Mouse (Mus musculus) MEL (cell line): ENCODE data around the gene Slc44a2.

Source experiments
- BHLHE40 ChIP-seq: IDR thresholded peaks from 2 replicates; pipeline ENCODE4 v1.6.1; 2012; ENCODE audit warnings: low read depth, mild to moderate bottlenecking, inconsistent platforms, low read length, improper control_type of control experiment, borderline replicate concordance
- CHD1 ChIP-seq: IDR thresholded peaks from 2 replicates; pipeline ENCODE4 v1.6.1; 2012; ENCODE audit warnings: low read depth, mild to moderate bottlenecking, inconsistent platforms, low read length, improper control_type of control experiment
- CTCF ChIP-seq, 3 experiments: IDR thresholded peaks in 2 of 3; conservative IDR thresholded peaks in 1 of 3; 2 replicates each; pipeline ENCODE4 v1.5.1; 2011 to 2012; ENCODE audit warnings: low read length in 3 of 3, low read depth in 2 of 3, mild to moderate bottlenecking in 2 of 3, improper control_type of control experiment in 1 of 3, inconsistent platforms in 1 of 3, mixed read lengths in 1 of 3, moderate library complexity in 1 of 3; ENCODE audit not compliant: control insufficient read depth in 1 of 3, insufficient read depth in 1 of 3, poor library complexity in 1 of 3, severe bottlenecking in 1 of 3
- ELF1 ChIP-seq: IDR thresholded peaks from 2 replicates; pipeline ENCODE4 v1.6.1; 2014; ENCODE audit warnings: low read depth, mild to moderate bottlenecking, inconsistent platforms, low read length, improper control_type of control experiment, moderate library complexity
- JUND ChIP-seq: IDR thresholded peaks from 2 replicates; pipeline ENCODE4 v1.6.1; 2011; ENCODE audit warnings: low read depth, mild to moderate bottlenecking, improper control_type of control experiment, low read length
- KAT2A ChIP-seq: conservative IDR thresholded peaks from 2 replicates; pipeline ENCODE4 v1.6.1; 2012; ENCODE audit warnings: low read depth, low read length, improper control_type of control experiment, inconsistent platforms
- MAFK ChIP-seq: IDR thresholded peaks from 2 replicates; pipeline ENCODE4 v1.6.1; 2011; ENCODE audit warnings: low read depth, mild to moderate bottlenecking, low read length, improper control_type of control experiment, borderline replicate concordance
- NRF1 ChIP-seq: IDR thresholded peaks from 2 replicates; pipeline ENCODE4 v1.6.1; 2014; ENCODE audit warnings: low read depth, mild to moderate bottlenecking, inconsistent platforms, low read length, improper control_type of control experiment, moderate library complexity; ENCODE audit not compliant: poor library complexity, insufficient read depth, severe bottlenecking
- POLR2A ChIP-seq, 2 experiments: IDR thresholded peaks; 2 replicates each; pipeline ENCODE4 v1.6.1; 2011 to 2012; ENCODE audit warnings: low read length in 2 of 2, mild to moderate bottlenecking in 2 of 2, control low read depth in 1 of 2, improper control_type of control experiment in 1 of 2, low read depth in 1 of 2, moderate library complexity in 1 of 2; ENCODE audit not compliant: control insufficient read depth in 1 of 2, insufficient read depth in 1 of 2, poor library complexity in 1 of 2
- RCOR1 ChIP-seq: IDR thresholded peaks from 2 replicates; pipeline ENCODE4 v1.6.1; 2012; ENCODE audit warnings: low read depth, mild to moderate bottlenecking, inconsistent platforms, low read length, improper control_type of control experiment

DNA sequence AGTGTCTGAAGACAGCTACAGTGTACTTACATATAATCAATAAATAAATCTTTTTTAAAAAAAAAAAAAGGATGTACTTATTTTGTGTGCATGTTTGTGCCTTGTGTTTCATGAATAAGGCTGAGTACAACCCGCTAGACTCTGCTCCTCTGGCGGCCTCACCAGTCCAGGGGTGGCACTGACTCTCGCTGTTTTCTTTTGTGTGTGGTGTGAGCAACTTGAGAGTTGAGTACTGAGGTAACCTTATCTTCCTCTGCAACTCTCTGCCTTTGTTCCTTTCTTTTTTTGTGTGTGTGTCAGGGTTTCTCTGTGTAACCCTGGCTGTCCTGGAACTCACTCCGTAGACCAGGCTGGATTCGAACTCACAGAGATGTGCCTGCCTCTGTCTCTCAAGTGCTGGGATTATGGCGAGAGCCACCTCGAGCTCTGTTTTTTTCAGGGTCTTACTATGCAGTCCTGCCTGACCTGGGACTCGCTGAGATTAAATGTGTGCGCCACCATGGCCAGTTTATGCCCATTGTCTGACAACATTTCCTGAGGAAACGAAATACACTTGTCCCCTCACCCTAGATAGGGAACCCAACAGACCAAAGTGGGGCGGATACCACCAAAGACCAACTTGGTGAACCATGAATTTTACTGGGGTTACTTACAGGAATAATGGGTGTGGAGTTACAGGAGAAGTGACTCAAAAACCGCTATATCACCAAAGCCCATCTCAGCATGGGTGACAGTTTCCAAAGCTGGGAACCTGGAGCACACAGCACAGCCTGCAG is 11.1 kb downstream of the Slc44a2 start:
- no peak for TF ChIP-seq CTCF (IDR thresholded peaks at IDR 0.05 in 2 of 3, conservative IDR thresholded peaks at IDR 0.05 in 1 of 3; ENCODE audit: control insufficient read depth in 1 of 3, insufficient read depth in 1 of 3, low read depth in 2 of 3, low read length in 3 of 3, poor library complexity in 1 of 3, severe bottlenecking in 1 of 3)
- TF ChIP-seq MAFK: no peak
- no peak for TF ChIP-seq POLR2A (IDR thresholded peaks at IDR 0.05; ENCODE audit: control insufficient read depth in 1 of 2, insufficient read depth in 1 of 2, low read depth in 1 of 2, low read length in 2 of 2, poor library complexity in 1 of 2)
- no peak for TF ChIP-seq KAT2A
- no peak for TF ChIP-seq BHLHE40
- no peak for TF ChIP-seq NRF1
- TF ChIP-seq RCOR1: no peak
- TF ChIP-seq ELF1: no peak
- TF ChIP-seq JUND: no peak
- no peak for TF ChIP-seq CHD1
